Mouse (Mus musculus): ENCODE results near the gene Trcg1. TPM values are rescaled to one million over a fixed set of nuclear protein-coding genes. Genes with fewer than 3 reads are reported as not detected.
"Not testable (repeated sequence)": the region's sequence is repeated elsewhere in the genome, so short reads cannot be mapped to it uniquely, and the experiment has no call there.

The Trcg1 gene
- polyA plus RNA-seq (2012; rRNA removed): not detected in 2 replicates

DNA sequence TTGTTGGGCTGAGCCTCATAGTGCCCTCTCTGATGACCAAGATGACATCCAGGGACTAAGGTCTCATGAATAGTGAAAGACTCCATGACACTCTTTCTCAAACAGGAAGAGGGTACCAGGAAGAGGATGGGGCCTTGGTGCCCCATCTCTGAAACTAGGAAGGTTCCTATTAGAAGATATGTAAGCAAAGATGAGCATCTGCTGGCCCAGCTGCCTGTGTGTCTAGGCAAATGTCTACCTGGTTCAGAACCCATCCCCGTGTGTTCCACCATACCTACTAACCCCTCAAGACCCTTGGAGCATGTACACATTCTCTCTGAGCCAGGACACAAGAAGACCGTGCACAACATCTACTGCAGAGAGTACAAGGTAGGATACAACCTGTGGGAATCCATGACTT lies at the start of gene Trcg1:
Gene Trcg1, plus strand, starts transcription at position 301 of the 400 bp plus-strand sequence.
- no peak within 1 kb of the TSS for H3K4me3 ChIP-seq (replicated peaks; ENCODE audit: insufficient read depth, low read depth, low read length)
- no peak for DNase-seq
- WGBS: 88% methylated on average over 2 of the region's 2 CpGs
- no peak within 1 kb of the TSS for H3K27ac ChIP-seq (ENCODE audit: insufficient read depth, low read length)
- TF ChIP-seq POLR2A (IDR thresholded peaks at IDR 0.05; ENCODE audit: borderline replicate concordance, insufficient read depth, low read length): no peak
- no peaks in the 10 kb centered on the region; the same call in 1 of the 2 replicates for H3K4me1 ChIP-seq (ENCODE audit: control insufficient read depth, insufficient read depth, low read length)
- H3K27me3 ChIP-seq (ENCODE audit: control insufficient read depth, insufficient read depth, low read length): no peaks in the 10 kb centered on the region

- WGBS: 51% methylated on average over 3 of the region's 3 CpGs
Observed at GRCm38 (mm10) chr9:57196708-57197107, 39.6 kb upstream of the Trcg1 start.

DNA sequence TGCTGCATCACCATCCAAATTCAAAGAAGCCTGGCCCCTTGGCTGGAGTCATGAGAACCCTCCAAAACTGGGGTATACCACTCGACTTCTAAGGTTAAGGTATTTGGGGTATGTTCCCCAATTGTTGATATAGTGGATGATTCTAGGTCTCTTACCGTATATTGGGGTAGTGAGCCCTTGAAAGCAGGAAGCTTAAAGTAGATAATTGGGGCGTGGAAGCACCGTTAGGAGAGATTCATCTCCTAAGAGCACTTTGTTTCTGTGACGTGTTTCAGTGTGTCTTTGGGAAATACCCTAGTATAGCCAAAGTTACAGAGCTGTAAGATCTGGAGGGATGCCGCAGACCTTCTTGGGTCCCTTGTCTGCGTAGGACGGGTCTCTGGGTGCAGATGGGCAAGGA lies 38.9 kb upstream of the Trcg1 start:
- DNase-seq: no peak
- Histone ChIP-seq H3K4me3 (replicated peaks; ENCODE audit: insufficient read depth, low read depth, low read length) (no peak overlapping the region), H3K4me1 (ENCODE audit: control insufficient read depth, insufficient read depth, low read length) (no peaks in the 10 kb centered on the region), H3K27me3 (ENCODE audit: control insufficient read depth, insufficient read depth, low read length) (no peaks in the 10 kb centered on the region), H3K27ac (ENCODE audit: insufficient read depth, low read length) (no peak overlapping the region)
- TF ChIP-seq CTCF (IDR thresholded peaks at IDR 0.05; ENCODE audit: borderline replicate concordance, insufficient read depth, low read depth, low read length) (no peak), POLR2A (IDR thresholded peaks at IDR 0.05; ENCODE audit: borderline replicate concordance, insufficient read depth, low read length) (no peak)
- WGBS: 68% methylated on average over 8 of the region's 8 CpGs

More at GRCm38 (mm10) chr9:57196708-57197107, 39.6 kb upstream of the Trcg1 start:
- Histone ChIP-seq H3K27me3 (ENCODE audit: control insufficient read depth, insufficient read depth, low read length) (no peaks in the 10 kb centered on the region), H3K4me1 (ENCODE audit: control insufficient read depth, insufficient read depth, low read length) (no peaks in the 10 kb centered on the region), H3K4me3 (replicated peaks; ENCODE audit: insufficient read depth, low read depth, low read length) (no peak overlapping the region), H3K27ac (ENCODE audit: insufficient read depth, low read length) (no peak overlapping the region)
- no peak for DNase-seq
- TF ChIP-seq POLR2A (IDR thresholded peaks at IDR 0.05; ENCODE audit: borderline replicate concordance, insufficient read depth, low read length) (no peak), CTCF (IDR thresholded peaks at IDR 0.05; ENCODE audit: borderline replicate concordance, insufficient read depth, low read depth, low read length) (no peak)

- TF ChIP-seq POLR2A (IDR thresholded peaks at IDR 0.05; ENCODE audit: borderline replicate concordance, insufficient read depth, low read length) (no peak), CTCF (IDR thresholded peaks at IDR 0.05; ENCODE audit: borderline replicate concordance, insufficient read depth, low read depth, low read length) (no peak)
- Histone ChIP-seq H3K4me1 (ENCODE audit: control insufficient read depth, insufficient read depth, low read length) (no peaks in the 10 kb centered on the region), H3K27me3 (ENCODE audit: control insufficient read depth, insufficient read depth, low read length) (no peaks in the 10 kb centered on the region), H3K27ac (ENCODE audit: insufficient read depth, low read length) (no peak overlapping the region), H3K4me3 (replicated peaks; ENCODE audit: insufficient read depth, low read depth, low read length) (no peak overlapping the region)
- WGBS: 64% methylated on average over 7 of the region's 7 CpGs
- no peak for DNase-seq
Observed at GRCm38 (mm10) chr9:57202981-57203380, 33.4 kb upstream of the Trcg1 start.

- not testable (repeated sequence) for DNase-seq; H3K4me3 ChIP-seq (replicated peaks; ENCODE audit: insufficient read depth, low read depth, low read length); H3K27ac ChIP-seq (ENCODE audit: insufficient read depth, low read length); H3K27me3 ChIP-seq (ENCODE audit: control insufficient read depth, insufficient read depth, low read length); H3K4me1 ChIP-seq (ENCODE audit: control insufficient read depth, insufficient read depth, low read length)
- 91% methylated on average over 13 of the region's 13 CpGs for WGBS
Observed at GRCm38 (mm10) chr9:57203571-57203970, 32.8 kb upstream of the Trcg1 start.

GRCm38 (mm10) chr9:57206896-57207295 lies 29.5 kb upstream of the Trcg1 start:
- H3K4me1 ChIP-seq (ENCODE audit: control insufficient read depth, insufficient read depth, low read length): no peaks in the 10 kb centered on the region
- no peak for DNase-seq
- no peak overlapping the region for H3K4me3 ChIP-seq (replicated peaks; ENCODE audit: insufficient read depth, low read depth, low read length)
- no peaks in the 10 kb centered on the region for H3K27me3 ChIP-seq (ENCODE audit: control insufficient read depth, insufficient read depth, low read length)
- no peak overlapping the region for H3K27ac ChIP-seq (ENCODE audit: insufficient read depth, low read length)
- no peak for TF ChIP-seq CTCF (IDR thresholded peaks at IDR 0.05; ENCODE audit: borderline replicate concordance, insufficient read depth, low read depth, low read length)
- no peak for TF ChIP-seq POLR2A (IDR thresholded peaks at IDR 0.05; ENCODE audit: borderline replicate concordance, insufficient read depth, low read length)
- WGBS: 61% methylated on average over 2 of the region's 2 CpGs

DNA sequence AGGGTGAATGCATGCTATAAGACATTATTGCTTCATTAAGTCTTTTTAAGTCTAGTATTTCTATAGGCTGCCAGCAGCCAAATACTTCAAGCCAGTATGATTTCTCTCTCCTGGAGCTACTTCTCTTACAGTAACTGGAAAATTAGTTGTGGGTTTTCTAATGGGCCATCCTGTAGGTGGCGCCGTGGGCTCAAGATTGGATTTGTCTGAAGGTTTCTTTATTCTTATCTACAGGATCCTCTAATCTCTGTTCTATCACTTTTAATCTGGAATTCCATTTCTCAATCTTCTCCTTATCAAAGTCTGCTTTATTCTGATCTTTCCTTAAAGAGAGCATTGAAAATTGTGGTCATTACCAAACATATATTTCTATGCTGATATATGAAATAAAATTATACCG lies 27.0 kb upstream of the Trcg1 start:
- 35% methylated on average over 3 of the region's 3 CpGs for WGBS
- peak; percentile 14 to 23 for DNase-seq
- Histone ChIP-seq H3K27me3 (ENCODE audit: control insufficient read depth, insufficient read depth, low read length) (no peaks in the 10 kb centered on the region), H3K27ac (ENCODE audit: insufficient read depth, low read length) (no peak overlapping the region), H3K4me1 (ENCODE audit: control insufficient read depth, insufficient read depth, low read length) (no peaks in the 10 kb centered on the region), H3K4me3 (replicated peaks; ENCODE audit: insufficient read depth, low read depth, low read length) (no peak overlapping the region)
- TF ChIP-seq POLR2A (IDR thresholded peaks at IDR 0.05; ENCODE audit: borderline replicate concordance, insufficient read depth, low read length): no peak
- peak; percentile 48; the same call in 1 of the 2 replicates for TF ChIP-seq CTCF (IDR thresholded peaks at IDR 0.05; ENCODE audit: borderline replicate concordance, insufficient read depth, low read depth, low read length)

DNA sequence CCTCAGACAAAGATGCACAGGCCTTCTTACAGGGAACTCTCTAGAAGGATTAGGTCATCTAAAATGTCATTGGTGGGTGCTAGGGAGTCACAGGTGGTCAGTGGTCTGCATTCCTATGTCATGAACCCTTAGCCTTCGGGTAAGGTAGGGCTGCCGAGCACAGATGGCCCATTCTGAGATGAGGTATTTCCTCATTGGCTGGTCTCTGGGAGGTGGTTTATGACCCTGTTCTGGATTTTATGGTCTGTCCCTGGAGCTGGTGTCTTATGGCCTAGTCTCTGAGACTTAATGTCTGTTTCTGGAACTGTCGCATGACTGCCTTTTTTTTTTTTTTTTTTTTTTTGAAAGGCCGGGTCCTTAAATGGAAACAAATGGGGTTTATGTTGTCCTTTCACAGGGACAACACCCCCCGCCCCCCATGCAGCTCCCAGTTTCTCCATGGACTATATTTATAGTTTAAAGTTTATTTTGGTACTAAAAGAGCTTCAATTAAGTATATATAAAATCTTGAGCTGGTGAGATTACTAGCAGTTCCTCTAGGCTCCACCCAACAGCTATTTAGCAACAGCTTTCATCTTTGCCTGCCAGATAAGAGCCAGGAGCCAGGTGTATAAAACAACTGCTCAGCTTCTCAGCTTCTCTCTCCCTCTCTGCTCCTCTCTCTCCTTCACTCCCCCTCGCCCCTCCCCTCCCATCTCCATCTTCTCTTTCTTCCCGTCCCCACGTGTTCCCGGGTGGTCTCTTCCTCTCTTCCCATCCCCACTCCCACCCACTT lies 23.7 kb upstream of the Trcg1 start:
- Histone ChIP-seq H3K4me1 (ENCODE audit: control insufficient read depth, insufficient read depth, low read length) (no peaks in the 10 kb centered on the region), H3K27me3 (ENCODE audit: control insufficient read depth, insufficient read depth, low read length) (no peaks in the 10 kb centered on the region), H3K27ac (ENCODE audit: insufficient read depth, low read length) (no peak overlapping the region), H3K4me3 (replicated peaks; ENCODE audit: insufficient read depth, low read depth, low read length) (no peak overlapping the region)
- no peak for DNase-seq
- WGBS: 61% methylated on average over 9 of the region's 9 CpGs
- TF ChIP-seq CTCF (IDR thresholded peaks at IDR 0.05; ENCODE audit: borderline replicate concordance, insufficient read depth, low read depth, low read length): no peak
- TF ChIP-seq POLR2A (IDR thresholded peaks at IDR 0.05; ENCODE audit: borderline replicate concordance, insufficient read depth, low read length): no peak

Measured in cerebellum, adult 2 months (tissue).